Mouse (Mus musculus) adrenal gland, adult 8-10 months (tissue): ENCODE measurements around the gene Itpk1. TPM values are rescaled to one million over a fixed set of nuclear protein-coding genes. Genes with fewer than 3 reads are reported as not detected.

Experiments
- DNase-seq: peaks from one replicate; pipeline ENCODE4 v3.0.0; 2022
- total RNA-seq, 4 experiments: library from RNA; stranded (reverse); gene quantifications; 2 replicates each; pipeline ENCODE4 v1.2.4; 2022

Itpk1 gene
- total RNA-seq, 4 experiments from 2014 or later: 49.2 to 139 (median 86.7) TPM

DNA sequence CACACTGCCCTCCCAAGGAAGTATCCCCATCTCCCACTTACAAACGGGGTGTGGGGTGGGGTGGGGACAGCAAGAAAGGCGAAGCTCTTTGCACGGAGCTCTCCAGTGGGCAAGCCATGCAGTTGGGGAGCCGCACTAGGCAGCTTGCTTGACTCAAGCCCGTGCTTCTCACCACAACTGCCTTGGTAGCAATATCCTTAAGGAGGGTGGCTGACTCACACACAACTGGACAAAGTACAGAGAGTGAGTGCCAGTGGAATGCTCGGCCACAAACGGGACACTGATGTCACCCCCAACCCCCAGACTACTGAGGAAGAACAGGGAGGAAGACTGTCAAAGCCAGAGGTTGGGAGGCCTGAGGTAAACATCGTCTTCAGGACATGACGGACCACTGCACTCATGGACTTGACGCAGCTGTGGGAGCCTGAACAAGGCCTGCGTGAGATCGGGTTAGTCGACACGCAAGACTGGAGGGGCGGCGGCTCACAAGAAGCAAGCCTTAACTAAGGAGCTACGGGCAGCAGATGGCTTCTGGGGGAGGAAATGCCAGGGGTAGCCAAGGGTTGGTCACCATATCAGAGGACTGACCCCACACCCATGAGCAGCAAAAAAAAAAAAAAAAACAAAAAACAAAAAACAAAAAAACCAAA is 113.9 kb downstream of the Itpk1 start:
- no peak for DNase-seq

DNA sequence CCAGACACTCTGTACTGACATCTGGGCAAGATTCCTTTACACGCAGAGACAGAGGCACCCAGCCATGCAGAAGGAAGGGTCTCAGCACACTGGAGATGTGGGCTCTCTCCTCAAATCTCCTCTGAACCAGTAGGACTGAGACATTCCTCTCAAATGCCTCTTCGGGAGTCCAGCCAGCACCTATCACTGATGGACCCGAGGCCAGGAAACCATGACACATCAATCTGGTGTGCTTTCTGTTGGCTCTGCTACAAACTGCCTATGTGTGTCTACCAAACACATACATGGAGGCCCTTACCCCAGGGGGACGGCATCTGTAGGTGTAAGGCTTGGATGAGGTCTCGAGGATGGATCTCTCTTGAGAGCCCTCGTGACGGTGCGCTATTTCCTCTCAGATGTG is 117.6 kb downstream of the Itpk1 start:
- DNase-seq: no peak

DNA sequence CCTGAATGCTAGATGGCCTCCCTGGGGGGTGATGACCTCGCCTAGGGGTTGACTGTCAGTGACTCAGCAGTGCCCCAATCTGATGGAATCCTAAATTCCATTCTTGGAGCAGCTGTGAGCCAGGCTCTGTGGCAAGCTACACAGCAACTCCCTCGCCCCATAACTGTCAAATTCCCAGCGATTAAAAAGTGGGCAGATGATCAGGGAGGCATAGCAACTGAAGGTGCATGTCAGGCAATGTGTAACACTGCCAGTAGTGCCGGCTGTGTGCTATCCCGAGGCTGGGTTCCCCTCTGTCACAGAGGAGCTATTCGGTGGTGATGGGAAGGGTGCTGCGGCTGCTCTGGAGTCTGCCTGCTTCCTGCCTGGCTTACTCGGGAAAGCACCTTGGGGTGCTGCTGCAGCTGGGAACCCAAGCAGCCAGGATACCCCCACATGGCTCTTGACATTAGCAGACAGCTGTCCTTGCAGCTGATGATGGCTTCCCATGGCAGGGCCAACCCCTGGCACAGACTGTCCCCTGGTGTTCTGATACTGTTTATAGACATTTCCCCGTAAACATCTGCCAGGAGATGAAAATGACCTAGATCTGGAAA is 118.3 kb downstream of the Itpk1 start:
- DNase-seq: no peak

DNA sequence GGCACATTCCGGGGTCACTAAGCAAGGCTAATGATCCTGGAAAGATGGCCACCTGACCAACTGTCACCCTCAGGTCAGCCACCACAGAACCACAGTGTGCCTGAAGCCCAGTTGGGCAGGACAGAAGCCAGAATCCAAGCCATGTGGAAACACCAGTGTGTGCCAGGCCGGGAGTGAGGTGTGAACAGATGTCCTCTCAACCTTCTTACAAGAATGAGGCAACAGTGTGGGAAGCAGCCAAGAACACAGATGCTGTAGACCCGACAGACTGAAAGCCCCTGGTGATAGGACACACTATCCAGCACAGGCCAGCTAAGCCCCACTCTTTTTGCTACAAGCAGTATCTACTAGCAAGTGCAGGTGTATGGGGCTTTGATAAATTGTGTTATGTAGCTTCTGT is 119.3 kb downstream of the Itpk1 start:
- DNase-seq: no peak

DNA sequence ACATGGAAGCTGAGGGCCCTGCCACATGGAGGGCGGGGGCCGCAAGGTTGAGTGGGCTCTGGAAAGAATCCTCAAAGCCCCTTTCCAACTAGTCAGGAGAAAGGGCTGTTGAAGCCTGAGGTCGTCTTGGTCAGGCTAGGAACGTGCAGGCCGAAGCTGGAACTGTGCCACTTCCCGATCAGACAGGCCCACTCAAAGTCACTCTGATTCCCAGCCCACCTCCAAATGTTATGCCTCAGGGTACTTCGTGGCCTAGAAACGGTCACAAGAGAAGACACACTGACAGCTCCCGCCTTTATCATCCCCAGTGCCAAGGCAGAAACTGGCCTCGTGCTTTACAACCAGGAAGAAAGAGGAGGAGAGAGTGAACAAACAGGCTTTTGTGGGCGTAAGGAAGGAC is 122.3 kb downstream of the Itpk1 start:
- no peak for DNase-seq

DNA sequence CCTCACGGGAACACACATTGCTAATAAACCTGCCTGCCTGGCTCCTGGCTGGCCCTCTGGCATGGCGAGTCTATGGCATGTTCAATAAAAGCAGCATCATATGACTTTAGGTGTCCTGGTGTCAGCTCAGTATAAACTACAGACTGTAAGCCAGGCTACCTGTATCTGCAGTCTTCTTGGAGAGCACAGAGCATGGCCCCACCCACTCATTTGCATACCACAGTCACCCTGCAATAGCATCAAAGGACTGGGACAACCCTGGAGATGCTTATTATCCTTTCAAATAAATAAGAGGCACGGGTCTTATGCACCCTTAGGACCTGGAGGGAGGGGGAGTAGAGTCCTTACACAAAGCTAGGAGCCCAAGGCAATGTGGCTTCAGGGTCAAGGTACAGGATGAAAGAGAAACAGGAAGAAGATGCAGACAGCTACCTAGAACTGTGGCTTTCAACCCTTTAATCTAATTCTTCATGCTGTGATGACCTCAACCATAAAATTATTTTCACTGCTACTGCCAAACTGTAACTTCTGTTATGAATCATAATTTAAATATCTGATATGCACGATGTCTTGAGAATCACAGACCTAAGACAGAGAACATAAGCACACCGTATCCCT is 123.0 kb downstream of the Itpk1 start:
- no peak for DNase-seq

DNA sequence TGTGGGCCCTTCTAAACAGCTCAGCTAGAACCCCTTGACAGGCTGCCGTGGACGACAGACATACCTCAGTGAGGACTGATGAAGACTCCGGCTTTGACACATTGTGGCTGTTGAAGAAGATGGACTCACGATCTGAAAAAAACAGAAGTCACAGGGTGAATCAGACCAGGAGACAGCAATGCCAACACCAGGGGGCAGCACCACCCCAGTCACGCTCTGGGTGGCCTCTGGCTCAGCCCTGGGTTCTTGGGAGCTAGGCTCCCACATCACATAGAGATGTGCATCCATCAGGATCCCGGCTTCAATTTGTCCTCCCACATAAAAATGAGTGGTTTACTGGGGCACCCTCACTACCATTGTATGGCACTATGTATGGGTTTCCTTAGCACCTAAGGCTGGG is 125.7 kb downstream of the Itpk1 start:
- DNase-seq: no peak

DNA sequence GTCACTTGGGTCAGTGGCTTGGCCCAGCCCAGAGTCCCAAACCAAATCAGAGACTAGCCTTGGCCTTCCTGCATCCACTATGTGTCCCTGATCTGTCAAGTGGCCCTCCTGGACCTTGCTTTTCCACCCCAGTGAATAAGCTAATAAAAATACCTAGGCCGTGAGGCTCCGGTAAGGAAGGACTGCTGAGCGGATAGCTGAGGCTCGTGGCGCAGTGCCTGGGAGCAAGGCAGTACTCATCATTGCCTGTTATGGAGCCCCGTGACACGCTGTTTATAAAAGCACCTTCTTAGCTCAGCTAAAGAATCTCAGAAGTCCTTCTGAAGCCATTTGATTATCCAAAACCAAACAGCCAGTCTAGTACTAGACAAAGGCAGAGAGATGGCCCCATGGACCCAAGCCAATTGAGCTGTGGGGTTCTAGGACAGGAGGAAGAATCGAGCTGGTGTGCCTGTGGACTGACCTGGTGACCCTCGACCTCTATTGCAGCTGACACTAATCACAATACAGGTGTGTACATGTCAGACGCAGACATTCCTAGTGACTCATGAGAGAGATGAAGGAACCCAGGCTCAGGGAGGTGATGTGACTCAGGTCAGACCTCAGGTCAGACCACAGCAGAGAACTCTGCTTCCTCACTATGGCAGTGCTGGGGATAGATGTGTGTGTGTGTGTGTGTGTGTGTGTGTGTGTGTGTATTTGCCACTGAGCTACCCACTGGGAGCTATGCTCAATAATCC is 127.9 kb downstream of the Itpk1 start:
- DNase-seq: no peak

DNA sequence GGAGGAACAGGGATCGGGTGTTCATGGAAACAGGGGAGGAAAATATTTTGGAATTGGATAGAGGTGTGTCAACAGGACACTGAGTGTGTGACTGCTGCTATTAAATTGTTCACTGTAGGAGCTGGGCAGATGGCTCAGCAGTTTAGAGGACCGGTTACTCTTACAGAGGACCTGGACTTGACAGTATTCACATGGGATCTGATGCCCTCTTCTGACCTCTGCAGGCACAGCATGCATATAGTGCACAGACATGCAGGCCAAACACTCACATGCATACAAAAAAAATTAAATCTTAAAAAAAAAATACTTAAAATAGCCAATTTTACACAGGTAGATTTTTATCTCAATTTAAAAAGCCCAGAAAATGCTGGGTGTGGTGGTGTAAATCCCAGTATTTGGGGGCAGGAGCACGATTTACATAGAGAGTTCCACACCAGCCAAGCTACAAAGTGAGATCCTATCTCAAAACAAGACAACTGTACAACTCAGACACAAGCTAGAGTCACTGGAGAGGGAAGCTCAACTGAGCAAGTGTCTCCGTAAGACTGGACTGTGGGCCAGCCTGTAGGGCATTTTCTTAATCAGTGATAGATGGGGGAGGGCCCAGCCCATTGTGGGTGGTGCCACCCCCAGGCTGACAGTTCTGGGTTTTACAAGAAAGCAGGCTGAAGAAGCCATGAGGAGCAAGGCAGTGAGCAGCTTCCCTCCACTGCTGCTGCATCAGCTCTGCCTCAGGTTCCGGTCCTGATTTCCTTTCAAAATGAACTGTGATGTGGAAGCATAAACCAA is 129.0 kb downstream of the Itpk1 start:
- DNase-seq: no peak

DNA sequence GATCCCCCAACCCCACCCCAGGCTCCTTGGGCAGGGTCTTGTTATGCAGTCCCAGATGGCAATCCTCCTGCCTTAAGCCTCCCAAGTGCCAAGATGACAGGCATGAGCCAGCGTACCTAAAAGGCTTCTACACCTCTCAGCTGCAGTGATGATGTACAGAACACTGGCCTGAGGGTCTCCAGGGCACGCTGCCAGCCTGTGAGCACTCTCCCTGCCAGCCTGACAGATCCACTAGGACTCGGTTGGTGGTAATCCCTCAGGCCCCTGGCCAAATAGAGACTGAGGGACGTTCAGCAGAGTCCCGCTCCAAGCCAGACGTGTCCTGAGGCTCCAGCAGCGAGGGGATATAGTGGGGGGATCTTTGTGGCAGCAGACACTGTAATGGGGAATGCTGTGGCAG is 131.7 kb downstream of the Itpk1 start:
- DNase-seq: no peak

DNA sequence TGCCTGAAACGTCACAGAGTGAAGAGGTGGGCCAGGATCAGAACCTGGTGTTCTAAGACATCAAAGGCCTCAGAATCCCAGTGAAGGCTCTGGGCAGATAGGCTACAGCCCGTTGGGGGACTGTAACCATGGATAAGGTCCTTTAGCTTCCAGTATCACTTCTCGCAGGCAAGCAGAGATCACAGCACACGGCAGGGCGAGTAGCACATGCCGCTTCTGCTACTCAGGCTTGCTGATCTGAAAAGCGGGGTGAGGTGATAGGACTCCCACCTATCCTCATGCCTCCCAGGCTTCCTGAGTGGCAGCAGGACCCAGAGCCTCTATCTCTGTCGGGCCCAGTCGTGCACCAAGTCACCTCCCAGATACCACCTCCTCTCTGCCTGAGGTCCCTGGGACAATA is 133.1 kb downstream of the Itpk1 start:
- no peak for DNase-seq

DNA sequence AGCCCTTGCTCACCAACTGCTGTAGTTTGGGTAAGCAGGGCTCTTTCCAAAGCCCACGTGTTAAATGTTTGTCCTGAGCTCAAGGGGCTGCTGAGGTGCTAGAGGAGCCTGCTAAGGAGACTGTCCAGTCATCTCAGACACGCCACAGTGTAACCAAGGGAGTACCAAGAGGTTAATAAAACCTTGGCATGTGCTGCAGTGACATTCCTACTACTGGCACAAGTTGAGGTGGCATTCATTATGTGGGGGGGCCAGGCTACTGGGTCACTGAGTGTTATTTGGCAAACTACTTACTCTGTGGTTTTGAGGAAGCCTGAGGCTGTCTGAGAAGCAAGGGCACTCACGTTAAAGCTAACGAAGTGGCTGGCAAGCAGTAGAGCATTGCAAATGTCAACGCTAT is 134.0 kb downstream of the Itpk1 start:
- DNase-seq: no peak

DNA sequence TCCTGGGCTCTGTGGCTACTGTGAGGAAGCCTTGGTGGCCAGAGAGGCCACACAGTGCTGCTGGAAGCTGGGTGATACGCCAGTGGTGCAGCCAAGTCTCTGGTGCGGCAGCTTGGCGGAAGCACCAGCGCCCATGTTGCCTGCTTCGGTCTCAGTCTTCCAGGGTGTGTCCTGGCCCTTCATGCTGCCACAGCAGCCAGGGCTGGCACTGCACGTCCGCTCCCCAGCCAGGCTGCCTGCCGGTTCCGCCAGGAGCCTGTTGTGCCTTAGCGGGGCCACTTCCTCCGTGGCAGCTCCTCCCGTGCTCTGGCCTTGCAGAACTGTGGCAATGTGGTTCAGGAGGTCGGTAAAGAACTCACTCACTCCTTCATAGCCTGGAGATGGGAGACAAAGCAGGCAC is 134.6 kb downstream of the Itpk1 start:
- DNase-seq: no peak

DNA sequence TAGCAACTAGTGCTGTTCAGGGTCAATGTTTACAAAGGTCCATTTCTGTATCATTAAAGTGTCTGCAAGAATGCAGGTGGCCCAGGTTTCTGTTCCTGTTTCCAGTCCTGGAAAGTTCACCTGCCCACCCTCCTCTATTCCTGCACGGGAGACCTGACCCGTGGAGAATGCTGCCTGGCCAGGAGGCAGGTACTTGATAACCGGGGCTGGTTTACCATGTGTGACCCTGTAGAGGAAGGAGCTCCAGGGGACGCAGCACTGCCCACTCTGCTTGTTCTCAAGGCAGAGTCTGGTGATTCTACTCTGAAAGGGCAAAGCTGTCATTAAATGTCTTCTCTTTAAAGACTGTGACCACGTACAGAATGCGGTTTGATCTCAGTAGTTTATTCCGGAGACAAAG is 136.5 kb downstream of the Itpk1 start:
- no peak for DNase-seq

DNA sequence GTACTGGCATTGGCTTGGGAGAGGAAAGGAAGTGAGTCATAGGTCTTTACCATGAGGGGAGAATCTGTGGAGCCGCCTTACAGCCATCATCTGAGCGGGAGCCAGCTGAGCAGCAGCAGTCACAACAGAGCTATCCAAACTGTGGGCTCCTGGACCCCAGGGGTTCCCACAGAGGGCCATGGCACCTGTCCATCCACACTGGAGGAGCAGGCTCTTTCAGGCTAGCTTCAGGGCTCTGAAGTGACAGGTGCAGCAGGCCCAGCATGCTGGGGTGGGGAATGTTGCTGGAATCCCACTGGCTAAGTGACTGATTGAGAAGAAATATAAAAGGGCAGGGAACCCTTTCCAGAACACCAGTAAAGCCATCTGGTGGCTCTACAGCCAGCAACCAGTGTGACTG is 137.8 kb downstream of the Itpk1 start:
- DNase-seq: no peak

DNA sequence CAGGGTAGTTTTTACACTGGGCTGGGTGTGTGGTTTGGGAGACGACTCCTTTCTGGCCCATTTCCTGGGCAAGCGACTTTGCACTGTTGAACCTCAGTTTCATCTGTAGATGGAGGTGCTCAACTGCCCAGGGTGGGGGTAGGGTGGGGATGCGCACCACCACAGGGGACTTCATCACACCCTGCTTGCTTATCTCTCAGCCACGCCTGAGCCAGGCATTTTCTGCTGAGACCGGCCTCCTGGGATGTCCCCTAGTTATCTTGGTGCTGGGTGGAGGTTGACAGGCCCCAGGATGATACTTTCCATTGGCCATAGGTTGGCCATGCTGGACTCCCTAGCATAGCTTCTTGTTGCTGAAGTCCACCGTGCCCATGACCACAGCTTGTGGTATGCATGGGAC is 139.6 kb downstream of the Itpk1 start:
- DNase-seq: no peak

DNA sequence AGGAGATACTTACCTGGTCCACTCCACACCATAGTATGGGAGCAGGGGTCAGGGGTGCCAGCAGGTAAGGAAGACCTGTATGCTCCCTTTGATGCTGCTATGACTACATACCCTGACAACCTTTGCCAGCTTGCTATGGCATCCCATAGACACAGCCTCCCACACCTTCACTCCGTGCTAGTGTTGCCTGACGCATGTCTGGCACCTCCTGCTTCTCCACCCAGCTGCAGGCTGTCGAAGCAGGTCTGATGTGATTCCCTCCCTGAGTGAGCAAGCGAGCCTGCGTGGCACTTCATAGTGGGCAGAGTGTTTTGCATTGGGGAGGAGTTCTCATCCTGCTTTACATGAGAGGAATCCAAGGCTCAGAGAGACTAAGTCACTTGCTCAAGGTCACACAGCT is 147.4 kb downstream of the Itpk1 start:
- DNase-seq: no peak

DNA sequence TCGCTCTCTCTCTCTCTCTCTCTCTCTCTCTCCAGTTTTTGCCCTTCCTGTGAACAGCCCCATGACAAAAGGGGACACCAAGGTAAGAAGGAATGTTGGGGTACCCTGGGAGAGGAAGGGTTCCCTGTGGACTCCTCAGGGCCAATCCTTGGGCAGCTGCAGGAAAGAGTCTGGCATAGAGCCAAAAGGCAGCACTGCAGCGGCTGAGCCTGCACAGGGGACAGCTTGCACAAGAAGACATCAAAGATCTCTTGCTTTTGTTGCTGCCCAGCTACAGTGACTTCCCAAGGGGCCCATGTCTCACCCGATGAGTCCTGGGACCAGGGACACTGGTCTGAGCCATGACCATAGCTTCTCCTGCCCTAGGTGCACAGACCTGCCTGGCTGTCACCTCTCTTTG is 148.9 kb downstream of the Itpk1 start:
- no peak for DNase-seq

DNA sequence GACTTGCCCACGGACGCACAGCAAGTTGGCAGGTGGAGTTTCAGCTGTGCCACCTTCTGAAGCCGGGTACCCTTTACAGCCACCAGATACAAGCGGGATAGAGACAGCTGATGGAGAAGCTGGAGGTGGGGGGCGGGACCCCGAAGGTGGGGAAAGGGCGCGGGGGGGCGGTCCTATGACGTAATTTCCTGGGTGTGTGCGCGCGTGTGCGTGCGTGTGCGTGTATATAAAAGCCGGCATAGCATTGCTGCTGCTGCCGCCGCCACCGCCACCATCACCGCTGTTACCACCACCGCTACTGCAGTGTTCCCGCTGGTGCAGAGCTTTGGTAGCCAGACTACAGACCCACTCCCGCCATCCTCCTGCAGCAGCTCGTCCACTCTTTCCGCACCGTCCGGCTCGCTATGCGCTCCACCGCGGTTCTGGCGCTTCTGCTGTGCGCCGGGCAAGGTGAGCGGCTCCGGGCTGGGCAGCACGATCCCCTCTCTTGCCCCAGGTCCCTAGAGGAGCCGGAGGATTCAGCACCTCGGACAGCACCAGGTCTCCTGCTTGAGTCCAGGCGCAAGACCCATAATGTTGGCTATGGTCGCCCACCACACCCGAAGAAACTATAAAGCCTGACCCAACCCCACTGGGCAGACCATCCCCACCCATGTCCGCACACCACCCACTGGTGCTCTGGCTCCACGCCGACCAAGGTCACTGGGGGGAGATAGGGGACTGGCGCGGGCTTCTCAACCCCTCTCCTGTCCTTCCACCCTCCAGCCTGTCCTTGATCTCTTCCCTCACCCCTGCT is 149.8 kb downstream of the Itpk1 start, which contains the start of gene Chga:
Gene Chga (plus strand): TSS at position 249 of the 796 bp plus-strand sequence.
- no peak for DNase-seq

DNA sequence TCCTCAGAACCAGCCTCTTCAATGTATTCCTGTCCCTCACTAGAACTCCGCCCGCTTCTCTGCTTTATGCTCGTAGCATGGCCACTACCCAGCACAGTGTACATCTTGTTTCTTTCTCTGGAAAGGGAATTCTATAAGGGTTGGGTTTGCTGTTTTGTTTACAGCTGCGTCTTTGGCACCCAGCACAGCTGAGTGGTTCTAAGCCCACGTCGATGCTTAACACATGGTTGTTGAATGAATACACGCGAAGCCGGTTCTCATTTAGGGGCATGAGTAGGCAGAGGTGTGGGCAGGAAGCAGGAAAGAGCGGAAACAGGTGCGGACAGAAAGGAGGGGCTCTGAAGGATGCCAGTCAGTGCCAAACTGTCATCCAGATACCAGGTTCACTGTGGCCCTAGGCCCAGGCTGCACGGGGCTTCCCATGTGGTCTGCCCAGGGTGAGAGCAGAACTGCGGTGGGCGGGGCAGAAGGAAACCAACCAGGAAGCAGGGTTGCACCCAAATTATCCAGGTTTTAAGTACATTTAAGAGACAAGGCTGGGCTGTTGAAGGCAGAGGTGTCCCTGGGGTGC is 150.9 kb downstream of the Itpk1 start:
- no peak for DNase-seq

DNA sequence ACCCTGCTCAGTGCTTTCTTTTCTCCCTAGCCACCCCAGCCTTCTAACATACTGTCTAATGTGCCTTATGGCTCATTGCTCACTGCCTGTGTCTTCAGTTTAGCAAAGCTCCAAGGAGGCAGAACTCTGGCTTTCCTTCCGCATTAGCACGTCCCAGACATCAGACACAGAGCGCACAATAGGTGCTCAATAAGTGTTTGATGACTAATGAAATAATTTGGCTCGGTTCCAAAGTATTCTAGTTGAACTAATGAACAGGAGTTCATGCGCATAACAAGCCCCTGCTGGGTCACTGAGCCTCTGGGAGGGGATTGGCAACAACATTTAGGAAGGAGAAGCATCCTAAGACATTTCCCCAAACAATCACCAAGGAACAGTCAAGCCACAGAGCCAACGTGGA is 152.7 kb downstream of the Itpk1 start:
- no peak for DNase-seq

DNA sequence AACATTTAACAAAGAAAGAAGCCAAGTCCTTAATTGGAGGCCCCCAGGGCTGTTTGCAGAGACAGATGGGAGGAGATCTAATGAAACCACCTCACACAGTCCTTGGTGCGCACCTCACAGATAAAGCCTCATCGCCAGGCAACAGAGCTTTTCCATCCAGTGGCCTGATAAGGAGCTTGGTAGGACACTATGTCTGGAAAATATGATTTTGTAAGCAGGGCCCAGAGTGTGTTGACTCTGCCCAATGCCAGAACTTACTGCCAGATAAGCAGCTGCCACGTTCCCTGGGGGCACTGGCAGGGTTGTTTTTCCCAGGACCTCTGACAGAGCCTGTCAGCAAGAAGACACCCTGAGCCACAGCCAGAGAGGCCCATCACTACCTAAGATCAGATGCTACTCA is 153.5 kb downstream of the Itpk1 start:
- no peak for DNase-seq
